Mouse (Mus musculus) midbrain, postnatal 0 days (tissue): ENCODE data around the gene Ptprm. TPM values are rescaled to one million over a fixed set of nuclear protein-coding genes. Genes with fewer than 3 reads are reported as not detected.

Experiments
- ATAC-seq: fragments of 200-750 bp; cut with Nextera tagmentation; 2 replicates; pipeline ENCODE4 v1.8.0; 2017; ENCODE audit warnings: moderate number of reproducible peaks, mild to moderate bottlenecking, moderate TSS enrichment, moderate library complexity; ENCODE audit not compliant: low FRiP score
- DNase-seq: peaks from one replicate; pipeline ENCODE4 v3.0.0-alpha.2; 2015; ENCODE audit warnings: low spot score
- H3K27ac ChIP-seq: fragments of 300-500 bp; sonication (generic); 2 replicates; pipeline ENCODE4 v1.5.1; 2014; ENCODE audit warnings: low read depth, mild to moderate bottlenecking, low read length, mixed read lengths
- H3K27me3 ChIP-seq: fragments of 300-500 bp; sonication (generic); 2 replicates; pipeline ENCODE4 v1.6.1; 2014; ENCODE audit warnings: low read length, control low read depth, mixed read lengths; ENCODE audit not compliant: insufficient read depth
- H3K36me3 ChIP-seq: fragments of 300-500 bp; sonication (generic); 2 replicates; pipeline ENCODE4 v1.6.1; 2014; ENCODE audit warnings: low read length, control low read depth, mixed read lengths; ENCODE audit not compliant: insufficient read depth
- H3K4me1 ChIP-seq: fragments of 300-500 bp; sonication (generic); 2 replicates; pipeline ENCODE4 v1.6.1; 2014; ENCODE audit warnings: mild to moderate bottlenecking, control low read depth, antibody characterized with exemption, low read length, mixed read lengths; ENCODE audit not compliant: insufficient read depth
- H3K4me2 ChIP-seq: fragments of 300-500 bp; sonication (generic); 2 replicates; pipeline ENCODE4 v1.6.1; 2014; ENCODE audit warnings: low read depth, mild to moderate bottlenecking, low read length, mixed read lengths; ENCODE audit not compliant: poor library complexity, severe bottlenecking
- H3K4me3 ChIP-seq: fragments of 300-500 bp; sonication (generic); 2 replicates; pipeline ENCODE4 v1.5.1; 2014; ENCODE audit warnings: low read depth, mild to moderate bottlenecking, low read length, moderate library complexity
- H3K9ac ChIP-seq: fragments of 300-500 bp; sonication (generic); replicated peaks from 2 replicates; pipeline ENCODE4 v1.6.1; 2014; ENCODE audit warnings: mild to moderate bottlenecking, low read length, moderate library complexity, mixed read lengths; ENCODE audit not compliant: poor library complexity, severe bottlenecking
- H3K9me3 ChIP-seq: fragments of 300-500 bp; sonication (generic); 2 replicates; pipeline ENCODE4 v1.6.1; 2016; ENCODE audit warnings: low read length, control low read depth
- CTCF ChIP-seq: IDR thresholded peaks from 2 replicates; pipeline ENCODE4 v1.5.1; 2016; ENCODE audit warnings: antibody characterized with exemption, mild to moderate bottlenecking
- WGBS: fragments of 180-500 bp; shearing (Covaris S2); extraction: QIAGEN DNeasy Blood & Tissue Kit; methylation state at CpG from one replicate; pipeline ENCODE4 v1.1.7; 2014; 5-methylcytosine and 5-hydroxymethylcytosine counted together
- polyA plus RNA-seq: library from polyadenylated mRNA; unstranded; fragments of >200 nt; fragmentation: Nextera tagmentation; extraction: Ambion mirVana; gene quantifications from 2 replicates; pipeline ENCODE4 v1.2.1, GENCODE M21; 2015
- total RNA-seq: library from RNA; depleted of rRNA; stranded (reverse); fragments of >200 nt; gene quantifications from 2 replicates; pipeline ENCODE4 v1.2.3, GENCODE M21; 2014

The Ptprm gene
- total and polyA plus RNA-seq, 2 experiments from 2014 or later: 18.3 to 43.5 TPM

- ATAC-seq: no peak
Observed at GRCm38 (mm10) chr17:67359578-67359977, 5.3 kb upstream of the Ptprm start.

GRCm38 (mm10) chr17:67358541-67358940 is 4.3 kb upstream of the Ptprm start:
- no peak for TF ChIP-seq CTCF
- Histone ChIP-seq H3K4me2 (no peak overlapping the region), H3K9ac (no peak overlapping the region), H3K4me1 (no peaks in the 10 kb centered on the region), H3K9me3 (no peaks in the 10 kb centered on the region), H3K4me3 (no peak overlapping the region), H3K27ac (no peak overlapping the region), H3K27me3 (no peaks in the 10 kb centered on the region), H3K36me3 (no peaks in the 10 kb centered on the region)
- DNase-seq (no peak), ATAC-seq (no peak)
- WGBS: 96% methylated on average over 7 of the region's 7 CpGs

More at GRCm38 (mm10) chr17:67359578-67359977, 5.3 kb upstream of the Ptprm start:
- H3K36me3 ChIP-seq: no peaks in the 10 kb centered on the region
- no peak overlapping the region for H3K27ac ChIP-seq
- no peak for DNase-seq
- H3K27me3 ChIP-seq: no peaks in the 10 kb centered on the region
- no peaks in the 10 kb centered on the region for H3K9me3 ChIP-seq
- WGBS: 95% methylated on average over 5 of the region's 5 CpGs
- TF ChIP-seq CTCF: no peak
- no peak overlapping the region for H3K4me3 ChIP-seq
- H3K4me2 ChIP-seq: no peak overlapping the region
- H3K9ac ChIP-seq: no peak overlapping the region
- H3K4me1 ChIP-seq: no peaks in the 10 kb centered on the region

- Histone ChIP-seq H3K9me3 (no peaks in the 10 kb centered on the region), H3K4me2 (no peak overlapping the region), H3K4me1 (no peaks in the 10 kb centered on the region), H3K36me3 (no peaks in the 10 kb centered on the region), H3K27ac (no peak overlapping the region), H3K4me3 (no peak overlapping the region), H3K9ac (no peak overlapping the region), H3K27me3 (no peaks in the 10 kb centered on the region)
- 87% methylated on average over 4 of the region's 4 CpGs for WGBS
- no peak for TF ChIP-seq CTCF
- ATAC-seq: no peak
- DNase-seq: no peak
Observed at GRCm38 (mm10) chr17:67357191-67357590, 2.9 kb upstream of the Ptprm start.

- Histone ChIP-seq H3K4me2 (peak overlapping the region; percentile 95; the same call in 1 of the 2 replicates), H3K27ac (no peak overlapping the region), H3K9ac (no peak overlapping the region), H3K4me1 (no peaks in the 10 kb centered on the region), H3K27me3 (no peaks in the 10 kb centered on the region), H3K9me3 (no peaks in the 10 kb centered on the region), H3K4me3 (peak overlapping the region; percentile 77), H3K36me3 (no peaks in the 10 kb centered on the region)
- WGBS: 31% methylated on average over 5 of the region's 5 CpGs
- TF ChIP-seq CTCF: no peak
- DNase-seq: peak; percentile 13
- ATAC-seq: no peak
Observed at GRCm38 (mm10) chr17:67355251-67355650, 994 bp upstream of the Ptprm start.

- Histone ChIP-seq H3K9ac (peak overlapping the region; percentile 70), H3K4me2 (peak overlapping the region; percentile 95), H3K4me3 (peak overlapping the region; percentile 77), H3K9me3 (no peaks in the 10 kb centered on the region), H3K36me3 (no peaks in the 10 kb centered on the region), H3K27ac (peak overlapping the region; percentile 62; the same call in 1 of the 2 replicates), H3K4me1 (no peaks in the 10 kb centered on the region), H3K27me3 (no peaks in the 10 kb centered on the region)
- no peak for TF ChIP-seq CTCF
- under 1% methylated on average over 61 of the region's 68 CpGs for WGBS
- peak; percentile 18 for ATAC-seq
- DNase-seq: peak; percentile 15
Observed at GRCm38 (mm10) chr17:67353796-67354450, 334 bp downstream of the Ptprm start.

- H3K4me2 ChIP-seq: peak overlapping the region; percentile 95
- no peaks in the 10 kb centered on the region for H3K9me3 ChIP-seq
- H3K4me3 ChIP-seq: peak overlapping the region; percentile 77
- no peak overlapping the region; the same call in 1 of the 2 replicates for H3K27ac ChIP-seq
- H3K4me1 ChIP-seq: no peaks in the 10 kb centered on the region
- WGBS: 1% methylated on average over 41 of the region's 50 CpGs
- no peaks in the 10 kb centered on the region for H3K36me3 ChIP-seq
- 0 out of 2 replicates have a peak, but pooled peaks have one; percentile 1 for ATAC-seq
- H3K27me3 ChIP-seq: no peaks in the 10 kb centered on the region
- peak overlapping the region; percentile 70 for H3K9ac ChIP-seq
- peak; percentile 31 for DNase-seq
- peak; percentile 33; the same call in 1 of the 2 replicates for TF ChIP-seq CTCF
Observed at GRCm38 (mm10) chr17:67352956-67353795, 1.1 kb downstream of the Ptprm start.
